Mouse (Mus musculus) heart, embryonic 12.5 days (tissue): ENCODE measurements around the gene Csn2. TPM values are rescaled to one million over a fixed set of nuclear protein-coding genes. Genes with fewer than 3 reads are reported as not detected.

ENCODE experiments used
- ATAC-seq: fragments of 200-750 bp; cut with Nextera tagmentation; 2 replicates; pipeline ENCODE4 v1.8.0; 2017; ENCODE audit warnings: moderate TSS enrichment, moderate library complexity; ENCODE audit not compliant: insufficient number of reproducible peaks, low FRiP score
- H3K27ac ChIP-seq: fragments of 300-500 bp; sonication (generic); 2 replicates; pipeline ENCODE4 v1.5.1; 2016; ENCODE audit warnings: mild to moderate bottlenecking, moderate library complexity; ENCODE audit not compliant: poor library complexity, severe bottlenecking
- H3K27me3 ChIP-seq: fragments of 300-500 bp; sonication (generic); replicated peaks from 2 replicates; pipeline ENCODE4 v1.6.1; 2016; ENCODE audit warnings: mild to moderate bottlenecking, moderate library complexity
- H3K36me3 ChIP-seq: fragments of 300-500 bp; sonication (generic); 2 replicates; pipeline ENCODE4 v1.6.1; 2016; ENCODE audit warnings: mild to moderate bottlenecking, moderate library complexity
- H3K4me1 ChIP-seq: fragments of 300-500 bp; sonication (generic); replicated peaks from 2 replicates; pipeline ENCODE4 v1.6.1; 2016; ENCODE audit warnings: mild to moderate bottlenecking
- H3K4me2 ChIP-seq: fragments of 300-500 bp; sonication (generic); 2 replicates; pipeline ENCODE4 v1.6.1; 2016; ENCODE audit warnings: mild to moderate bottlenecking, moderate library complexity
- H3K4me3 ChIP-seq: fragments of 300-500 bp; sonication (generic); 2 replicates; pipeline ENCODE4 v1.5.1; 2016; ENCODE audit warnings: mild to moderate bottlenecking
- H3K9ac ChIP-seq: fragments of 300-500 bp; sonication (generic); 2 replicates; pipeline ENCODE4 v1.6.1; 2016; ENCODE audit warnings: mild to moderate bottlenecking, moderate library complexity
- H3K9me3 ChIP-seq: fragments of 300-500 bp; sonication (generic); replicated peaks from 2 replicates; pipeline ENCODE4 v1.6.1; 2016; ENCODE audit warnings: mild to moderate bottlenecking, moderate library complexity
- whole genome bisulfite sequencing: fragments of 180-500 bp; shearing (Covaris S2); methylation state at CpG from one replicate; pipeline ENCODE4 v1.1.7; 2016; 5-methylcytosine and 5-hydroxymethylcytosine counted together
- polyA plus RNA-seq: library from polyadenylated mRNA; unstranded; fragments of >200 nt; fragmentation: Nextera tagmentation; extraction: Ambion mirVana; gene quantifications from 2 replicates; pipeline ENCODE4 v1.2.1, GENCODE M21; 2016

Csn2 gene
- polyA plus RNA-seq = not detected in 2 replicates

- WGBS = 79% methylated on average over 3 of the region's 3 CpGs
- H3K4me3 ChIP-seq = no peak within 1 kb of the TSS
- no peaks in the 10 kb centered on the region for H3K27me3 ChIP-seq
- H3K27ac ChIP-seq = no peak within 1 kb of the TSS
- no peak within 1 kb of the TSS for H3K9ac ChIP-seq
- no peaks in the 10 kb centered on the region for H3K36me3 ChIP-seq
- no peak for ATAC-seq
- H3K4me2 ChIP-seq = no peak within 1 kb of the TSS
- no peaks in the 10 kb centered on the region for H3K4me1 ChIP-seq
- H3K9me3 ChIP-seq = no peaks in the 10 kb centered on the region
These were observed at the start of gene Csn2 for GRCm38 (mm10) chr5:87699530-87699929. Csn2 (minus strand) TSS chr5:87699630.

- Histone ChIP-seq H3K27ac (no peak overlapping the region), H3K36me3 (no peaks in the 10 kb centered on the region), H3K9ac (no peak overlapping the region), H3K4me1 (no peaks in the 10 kb centered on the region), H3K4me2 (no peak overlapping the region), H3K27me3 (no peaks in the 10 kb centered on the region), H3K4me3 (no peak overlapping the region), H3K9me3 (no peaks in the 10 kb centered on the region)
- no peak for ATAC-seq
These were observed 35.4 kb upstream of the Csn2 start for GRCm38 (mm10) chr5:87734821-87735220.

GRCm38 (mm10) chr5:87705891-87706290, 6.5 kb upstream of the Csn2 start:
- WGBS = 61% methylated on average over 1 of the region's 1 CpGs
- no peak overlapping the region for H3K4me2 ChIP-seq
- no peak overlapping the region for H3K27ac ChIP-seq
- no peaks in the 10 kb centered on the region for H3K4me1 ChIP-seq
- no peak for ATAC-seq
- H3K27me3 ChIP-seq = no peaks in the 10 kb centered on the region
- H3K9me3 ChIP-seq = no peaks in the 10 kb centered on the region
- H3K9ac ChIP-seq = no peak overlapping the region
- no peaks in the 10 kb centered on the region for H3K36me3 ChIP-seq
- H3K4me3 ChIP-seq = no peak overlapping the region

- Histone ChIP-seq H3K27me3 (no peaks in the 10 kb centered on the region), H3K36me3 (no peaks in the 10 kb centered on the region), H3K4me1 (no peaks in the 10 kb centered on the region), H3K4me3 (no peak within 1 kb of the TSS), H3K27ac (no peak within 1 kb of the TSS), H3K9ac (no peak within 1 kb of the TSS), H3K9me3 (no peaks in the 10 kb centered on the region), H3K4me2 (no peak within 1 kb of the TSS)
- no peak for ATAC-seq
These were observed 33.5 kb downstream of the Csn2 start, which contains the start of gene Csn1s1 for GRCm38 (mm10) chr5:87665908-87666307. Csn1s1 (plus strand) TSS chr5:87666208.

- Histone ChIP-seq H3K4me3 (no peak overlapping the region), H3K9me3 (no peaks in the 10 kb centered on the region), H3K27ac (no peak overlapping the region), H3K4me2 (no peak overlapping the region), H3K9ac (no peak overlapping the region), H3K4me1 (no peaks in the 10 kb centered on the region), H3K27me3 (no peaks in the 10 kb centered on the region), H3K36me3 (no peaks in the 10 kb centered on the region)
- no peak for ATAC-seq
These were observed 56.6 kb downstream of the Csn2 start for GRCm38 (mm10) chr5:87642787-87643186.

Other genes with a start within 250 kb of the Csn2 start
- not detected in 2 replicates for gene Ugt2a2, start 217.4 kb downstream of the Csn2 start, polyA plus RNA-seq
- not detected in 2 replicates for gene Gm43638, start 212.8 kb downstream of the Csn2 start, polyA plus RNA-seq
- gene Ugt2a1, start 208.8 kb downstream of the Csn2 start, polyA plus RNA-seq = not detected in 2 replicates
- not detected in 2 replicates for gene Sult1b1, start 161.4 kb downstream of the Csn2 start, polyA plus RNA-seq
- gene Sult1d1, start 130.6 kb downstream of the Csn2 start, polyA plus RNA-seq = not detected in 2 replicates
- not detected in 2 replicates for gene Sult1e1, start 108.0 kb downstream of the Csn2 start, polyA plus RNA-seq
- gene Csn1s1, start 33.4 kb downstream of the Csn2 start, polyA plus RNA-seq = not detected in 2 replicates
- gene Csn1s2a, start 74.9 kb upstream of the Csn2 start, polyA plus RNA-seq = not detected in 2 replicates
- not detected in 2 replicates for gene Csn1s2b, start 108.5 kb upstream of the Csn2 start, polyA plus RNA-seq
- not detected in 2 replicates for gene Prr27, start 126.1 kb upstream of the Csn2 start, polyA plus RNA-seq
- not detected in 2 replicates for gene Odam, start 185.4 kb upstream of the Csn2 start, polyA plus RNA-seq
- 0.26 TPM in 1 of 2 replicates, not detected in the other for gene Csn3, start 225.9 kb upstream of the Csn2 start, polyA plus RNA-seq